Mouse (Mus musculus): Measurements from ENCODE around the gene Alox12b. TPM values are rescaled to one million over a fixed set of nuclear protein-coding genes. Genes with fewer than 3 reads are reported as not detected.

The Alox12b gene
- total RNA-seq, 2 experiments from 2014 or later, result not detected

DNA sequence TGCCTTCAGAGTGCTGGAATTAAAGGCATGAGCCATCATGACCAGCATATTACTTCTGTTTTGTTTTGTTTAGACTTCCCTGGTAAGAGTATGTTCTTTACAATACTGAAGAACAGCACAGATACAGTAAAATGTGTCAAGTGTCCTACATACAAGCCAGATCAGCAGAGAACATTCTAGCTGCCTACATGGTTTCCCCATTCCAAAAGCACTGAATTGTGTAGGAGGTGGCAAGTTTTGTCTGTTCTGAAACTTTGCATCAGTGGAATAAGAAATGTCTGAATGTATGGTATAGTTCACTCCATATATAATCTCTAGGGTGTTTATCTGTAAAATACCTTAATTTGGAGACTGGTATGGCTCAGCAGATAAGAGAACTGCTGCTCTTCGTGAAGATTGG is 1.4 kb upstream of the Alox12b start:
- ATAC-seq (replicated peaks; ENCODE audit: poor library complexity, severe bottlenecking), result no peak

DNA sequence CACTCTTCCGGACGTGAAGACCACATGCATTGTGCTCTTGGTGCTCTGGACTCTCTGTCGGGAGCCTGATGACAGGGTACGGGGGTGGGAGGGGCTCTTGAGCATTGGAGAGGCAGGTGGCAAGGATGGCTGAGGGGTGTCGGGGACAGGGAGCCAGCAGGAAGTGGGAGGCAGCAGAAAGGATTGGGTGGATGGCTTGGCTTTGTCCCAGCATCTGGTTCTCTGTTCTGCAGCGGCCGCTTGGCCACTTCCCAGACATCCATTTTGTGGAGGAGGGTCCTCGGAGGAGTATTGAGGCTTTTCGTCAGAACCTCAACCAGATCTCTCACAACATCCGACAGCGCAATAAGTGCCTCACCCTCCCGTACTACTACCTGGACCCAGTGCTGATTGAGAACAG is 12.5 kb downstream of the Alox12b start:
- no peak for ATAC-seq (replicated peaks; ENCODE audit: poor library complexity, severe bottlenecking)

- peak; percentile 62 for ATAC-seq (replicated peaks; ENCODE audit: poor library complexity, severe bottlenecking)
These were observed 14.8 kb downstream of the Alox12b start for GRCm38 (mm10) chr11:69171626-69172025.

GRCm38 (mm10) chr11:69172606-69173005 is 15.8 kb downstream of the Alox12b start:
- ATAC-seq (replicated peaks; ENCODE audit: poor library complexity, severe bottlenecking), result no peak

- ATAC-seq (replicated peaks; ENCODE audit: poor library complexity, severe bottlenecking), result no peak
These were observed 17.9 kb downstream of the Alox12b start for GRCm38 (mm10) chr11:69174722-69175121.

DNA sequence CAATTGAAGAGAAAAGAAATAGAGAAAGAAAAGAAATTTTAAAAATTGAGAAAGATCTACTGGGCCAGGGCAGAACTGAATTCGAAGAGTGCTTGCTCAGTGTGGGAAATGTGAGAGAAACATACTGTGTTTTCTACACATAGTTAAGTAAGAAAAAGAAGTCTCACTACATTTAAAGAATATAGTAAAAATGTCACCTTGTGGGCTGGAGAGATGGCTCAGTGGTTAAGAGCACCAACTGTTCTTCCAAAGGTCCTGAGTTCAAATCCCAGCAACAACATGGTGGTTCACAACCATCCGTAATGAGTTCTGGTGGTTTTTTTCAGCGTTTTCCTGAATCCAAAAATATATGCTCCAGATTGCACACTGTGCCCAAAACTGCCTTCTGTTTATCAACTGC is 21.7 kb downstream of the Alox12b start:
- ATAC-seq (replicated peaks; ENCODE audit: poor library complexity, severe bottlenecking), result no peak

DNA sequence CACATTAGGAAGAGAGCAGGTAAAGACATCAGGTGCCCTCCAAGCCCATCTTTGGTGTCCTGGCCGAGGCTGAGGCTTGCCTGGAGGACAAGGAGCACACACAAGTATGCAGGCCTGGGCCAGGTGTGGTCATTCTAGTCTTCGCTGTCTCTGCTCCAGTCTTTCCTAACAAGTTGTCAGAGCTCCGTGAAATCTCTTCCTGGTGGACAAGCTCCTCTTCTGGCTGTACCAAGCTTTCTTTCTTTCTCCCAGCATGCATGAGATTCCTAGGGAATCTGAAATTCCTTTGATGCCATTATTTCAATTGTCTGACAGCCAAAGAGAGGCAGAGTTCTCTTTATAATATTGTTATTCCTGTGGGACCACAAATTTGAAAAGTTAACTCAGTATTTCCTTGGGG is 22.7 kb downstream of the Alox12b start:
- ATAC-seq (replicated peaks; ENCODE audit: poor library complexity, severe bottlenecking), result no peak

GRCm38 (mm10) chr11:69180120-69180519 is 23.3 kb downstream of the Alox12b start:
- no peak for ATAC-seq (replicated peaks; ENCODE audit: poor library complexity, severe bottlenecking)

GRCm38 (mm10) chr11:69185031-69185430 is 28.2 kb downstream of the Alox12b start:
- ATAC-seq (replicated peaks; ENCODE audit: poor library complexity, severe bottlenecking), result no peak

DNA sequence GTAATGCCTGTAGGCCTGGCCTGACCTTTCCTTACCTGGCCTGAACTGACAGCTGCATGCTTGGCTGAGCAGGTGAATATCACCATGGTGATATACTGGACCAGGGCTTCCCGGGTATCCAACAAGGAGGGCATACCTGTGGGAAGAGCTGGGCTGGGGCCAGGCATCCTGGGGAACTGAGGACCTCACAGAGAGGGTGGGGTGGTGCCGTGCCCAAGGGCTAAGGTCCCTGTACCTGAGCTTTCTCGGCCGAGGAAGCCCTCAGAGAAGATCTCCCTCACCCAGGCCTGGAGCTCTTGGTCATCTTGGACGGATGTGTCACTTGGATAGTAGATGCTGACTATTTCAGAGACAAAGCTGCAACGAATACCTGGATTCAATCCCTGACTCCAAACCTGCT is 29.1 kb downstream of the Alox12b start:
- ATAC-seq (replicated peaks; ENCODE audit: poor library complexity, severe bottlenecking), result no peak

DNA sequence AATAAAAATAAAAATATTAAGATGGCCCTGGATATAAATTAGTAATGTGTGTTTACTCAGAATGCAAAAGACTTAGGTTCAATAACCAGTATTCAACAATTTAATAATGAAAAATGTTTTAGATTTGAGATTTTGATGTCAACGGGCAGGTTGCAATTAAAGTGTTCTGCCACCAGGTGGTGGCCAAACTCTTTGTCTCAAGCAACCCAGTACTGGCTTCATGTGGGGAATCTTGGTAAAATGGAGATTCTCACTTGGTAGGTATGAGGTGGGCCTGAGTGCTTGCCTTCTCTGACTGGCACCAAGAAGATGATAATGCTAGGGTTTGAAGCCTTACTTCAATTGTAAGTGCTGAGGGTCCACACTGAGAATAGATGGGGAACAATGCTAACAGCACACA is 36.1 kb downstream of the Alox12b start:
- no peak for ATAC-seq (replicated peaks; ENCODE audit: poor library complexity, severe bottlenecking)

- no peak for ATAC-seq (replicated peaks; ENCODE audit: poor library complexity, severe bottlenecking)
These were observed 40.0 kb downstream of the Alox12b start for GRCm38 (mm10) chr11:69196766-69197165.

GRCm38 (mm10) chr11:69197194-69197593 is 40.4 kb downstream of the Alox12b start:
- ATAC-seq (replicated peaks; ENCODE audit: poor library complexity, severe bottlenecking), result peak; percentile 50

- 0 out of 2 replicates have a peak, but pooled peaks have one; percentile 4 for ATAC-seq (replicated peaks; ENCODE audit: poor library complexity, severe bottlenecking)
These were observed 41.0 kb downstream of the Alox12b start, which contains the start of gene Alox8 for GRCm38 (mm10) chr11:69197743-69198142. Alox8 (minus strand) TSS chr11:69197843.

- no peak for ATAC-seq (replicated peaks; ENCODE audit: poor library complexity, severe bottlenecking)
These were observed 42.5 kb downstream of the Alox12b start for GRCm38 (mm10) chr11:69199251-69199650.

GRCm38 (mm10) chr11:69200231-69200630 is 43.4 kb downstream of the Alox12b start:
- ATAC-seq (replicated peaks; ENCODE audit: poor library complexity, severe bottlenecking), result no peak

DNA sequence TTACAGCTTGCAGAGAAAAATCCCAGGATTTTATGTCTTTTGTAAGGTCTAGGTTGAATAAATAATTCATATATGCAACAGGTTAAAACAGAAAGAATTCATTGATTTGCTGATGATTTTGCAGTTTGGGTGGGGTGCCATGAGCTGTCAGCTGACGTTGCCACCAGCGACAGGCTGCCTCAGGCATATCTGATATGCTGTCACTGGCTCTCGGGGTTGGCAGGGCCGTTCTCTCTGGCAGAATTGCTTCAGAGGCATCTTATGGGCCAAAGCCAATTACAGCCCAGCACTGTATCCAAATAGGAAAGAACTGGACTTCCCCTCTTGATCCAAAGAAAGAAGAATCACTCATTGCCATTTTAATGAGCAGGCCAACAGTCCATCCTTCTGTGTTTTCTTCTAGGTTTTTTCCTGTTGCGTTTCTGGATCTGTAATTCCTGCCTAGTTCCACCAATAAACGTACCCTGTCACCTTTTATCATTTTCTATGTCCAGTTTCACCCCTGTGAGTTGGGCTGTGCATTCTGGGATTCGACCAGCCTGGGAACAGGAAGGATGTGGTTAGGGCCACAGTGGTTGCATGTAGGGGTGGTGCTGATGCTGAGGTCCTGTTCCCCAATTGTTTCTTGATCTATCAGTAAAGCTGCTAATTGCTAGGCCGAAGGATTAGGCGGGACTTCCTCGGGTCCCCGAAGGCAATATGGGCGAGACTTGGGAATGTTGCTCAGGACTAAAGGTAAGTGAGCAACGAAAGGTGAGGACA is 45.9 kb downstream of the Alox12b start:
- ATAC-seq (replicated peaks; ENCODE audit: poor library complexity, severe bottlenecking), result peak; percentile 66

- no peak for ATAC-seq (replicated peaks; ENCODE audit: poor library complexity, severe bottlenecking)
These were observed 54.6 kb downstream of the Alox12b start for GRCm38 (mm10) chr11:69211431-69211830.

DNA sequence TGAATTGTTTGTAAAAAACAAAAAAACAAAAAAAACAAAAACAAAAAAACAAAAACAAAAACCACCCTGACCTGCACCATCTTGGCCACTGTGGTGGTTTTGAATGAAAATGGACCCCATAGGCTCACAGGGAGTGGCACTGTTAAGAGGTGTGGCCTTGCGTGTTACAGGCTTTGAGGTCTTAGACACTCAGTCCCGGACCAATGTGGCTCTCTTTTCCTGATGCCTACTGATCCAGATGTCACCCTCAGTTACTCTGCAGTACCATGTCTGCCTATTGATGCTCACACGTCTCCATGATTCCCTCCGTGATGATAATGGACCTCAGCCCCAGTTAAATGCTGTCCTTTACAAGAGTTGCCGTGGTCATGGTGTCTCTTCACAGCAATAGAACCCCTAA is 60.6 kb downstream of the Alox12b start:
- no peak for ATAC-seq (replicated peaks; ENCODE audit: poor library complexity, severe bottlenecking)

GRCm38 (mm10) chr11:69218661-69219060 is 61.9 kb downstream of the Alox12b start:
- ATAC-seq (replicated peaks; ENCODE audit: poor library complexity, severe bottlenecking), result no peak

Measured in granulocyte monocyte progenitor cell, adult 5-6 weeks (primary cell).